Mouse (Mus musculus) heart, embryonic 15.5 days (tissue): ENCODE results near the gene 1810049J17Rik. TPM values are rescaled to one million over a fixed set of nuclear protein-coding genes. Genes with fewer than 3 reads are reported as not detected.

ENCODE experiments used
- ATAC-seq: fragments of 200-750 bp; cut with Nextera tagmentation; replicated peaks from 2 replicates; pipeline ENCODE4 v1.8.0; 2017; ENCODE audit warnings: low read depth, moderate TSS enrichment; ENCODE audit not compliant: insufficient number of reproducible peaks, insufficient read depth, low FRiP score
- H3K27ac ChIP-seq: fragments of 300-500 bp; sonication (generic); 2 replicates; pipeline ENCODE4 v1.5.1; 2015; ENCODE audit warnings: mild to moderate bottlenecking, inconsistent platforms
- H3K27me3 ChIP-seq: fragments of 300-500 bp; sonication (generic); 2 replicates; pipeline ENCODE4 v1.6.1; 2015; ENCODE audit warnings: inconsistent platforms
- H3K36me3 ChIP-seq: fragments of 300-500 bp; sonication (generic); 2 replicates; pipeline ENCODE4 v1.6.1; 2015; ENCODE audit warnings: mild to moderate bottlenecking, inconsistent platforms
- H3K4me1 ChIP-seq: fragments of 300-500 bp; sonication (generic); replicated peaks from 2 replicates; pipeline ENCODE4 v1.6.1; 2015; ENCODE audit warnings: inconsistent platforms
- H3K4me2 ChIP-seq: fragments of 300-500 bp; sonication (generic); 2 replicates; pipeline ENCODE4 v1.6.1; 2015; ENCODE audit warnings: inconsistent platforms, mild to moderate bottlenecking, moderate library complexity
- H3K4me3 ChIP-seq: fragments of 300-500 bp; sonication (generic); 2 replicates; pipeline ENCODE4 v1.5.1; 2015; ENCODE audit warnings: mild to moderate bottlenecking, inconsistent platforms
- H3K9ac ChIP-seq: fragments of 300-500 bp; sonication (generic); 2 replicates; pipeline ENCODE4 v1.6.1; 2015; ENCODE audit warnings: mild to moderate bottlenecking, inconsistent platforms
- H3K9me3 ChIP-seq: fragments of 300-500 bp; sonication (generic); replicated peaks from 2 replicates; pipeline ENCODE4 v1.6.1; 2016; ENCODE audit warnings: inconsistent platforms
- WGBS: fragments of 180-500 bp; shearing (Covaris S2); methylation state at CpG from one replicate; pipeline ENCODE4 v1.1.7; 2015; ENCODE audit warnings: mixed read lengths; 5-methylcytosine and 5-hydroxymethylcytosine counted together
- polyA plus RNA-seq: library from polyadenylated mRNA; unstranded; fragments of >200 nt; fragmentation: Nextera tagmentation; extraction: Ambion mirVana; gene quantifications from 2 replicates; pipeline ENCODE4 v1.2.1, GENCODE M21; 2015

1810049J17Rik gene
- polyA plus RNA-seq, 1 experiment from 2014 or later: not detected

DNA sequence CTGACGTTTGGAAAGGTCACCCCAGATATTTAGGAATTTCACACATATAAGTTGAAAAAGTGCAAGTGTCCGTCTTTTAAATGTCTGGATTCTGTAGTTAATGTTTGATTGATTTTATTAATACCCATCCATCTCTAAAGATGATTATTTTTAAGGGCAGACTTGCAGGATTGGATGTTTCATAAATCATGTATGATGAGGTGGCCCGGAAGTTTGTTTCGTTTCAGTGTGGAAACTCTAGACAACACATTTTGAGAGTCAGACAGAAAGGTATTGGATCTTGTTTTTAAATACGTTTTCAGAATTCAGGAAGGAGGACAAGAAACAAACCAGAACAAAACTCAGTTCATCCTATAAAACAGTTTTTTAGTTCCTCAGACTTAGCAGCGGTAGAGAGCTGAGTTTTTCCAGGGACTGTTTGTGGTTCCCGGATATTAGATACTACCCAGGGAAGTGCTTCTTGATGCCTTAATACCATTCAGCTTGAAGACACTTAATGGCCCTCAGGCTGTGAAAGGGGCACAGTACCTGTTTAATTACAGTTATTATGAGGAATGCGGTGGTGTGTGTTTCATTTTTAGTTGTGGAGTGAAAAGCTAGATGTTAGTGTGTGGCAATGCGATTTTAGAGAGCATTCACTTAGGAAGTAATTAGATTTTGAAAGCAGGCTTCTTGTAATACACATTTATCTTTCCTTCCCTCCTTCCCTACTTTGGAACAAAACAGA, 1.1 kb upstream of the 1810049J17Rik start:
- 10% methylated on average over 9 of the region's 9 CpGs for WGBS
- no peak for ATAC-seq

DNA sequence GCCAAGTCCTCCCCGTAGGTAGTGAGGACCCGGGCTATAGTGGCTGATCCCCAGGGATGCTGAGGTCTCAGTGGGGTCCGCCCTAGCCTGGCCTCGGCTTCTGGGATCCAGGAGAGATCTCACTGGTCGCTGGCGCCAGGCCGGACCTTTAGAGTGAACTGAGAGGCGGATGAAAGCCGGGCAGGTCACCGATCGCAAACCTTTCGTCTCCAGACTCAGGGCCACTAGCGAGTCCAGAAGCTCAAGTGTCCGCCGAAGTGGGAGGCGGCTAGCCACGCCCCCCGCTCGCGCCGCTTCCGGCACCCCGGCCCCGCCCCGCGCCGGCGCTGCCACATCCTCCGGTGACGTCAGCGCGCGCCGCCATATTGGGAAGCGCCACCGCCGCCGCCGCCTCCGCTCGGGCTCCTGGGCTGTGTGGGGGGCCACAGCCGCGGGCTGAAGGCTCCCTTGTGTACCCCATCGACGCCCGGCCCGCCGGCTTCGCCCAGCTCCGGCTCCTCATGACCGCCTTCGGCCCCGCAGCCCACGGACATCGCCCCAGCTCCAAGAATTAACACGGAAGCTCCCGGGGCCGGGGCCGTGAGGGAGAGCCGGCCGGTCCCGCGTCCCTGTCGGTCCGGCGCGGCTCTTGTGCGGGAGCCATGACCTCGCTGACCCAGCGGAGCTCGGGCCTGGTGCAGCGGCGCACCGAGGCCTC, 460 bp downstream of the 1810049J17Rik start, which contains the start of gene Golph3:
Gene Golph3, plus strand, starts transcription at position 360 of the 697 bp plus-strand sequence.
- WGBS: under 1% methylated on average over 73 of the region's 74 CpGs
- Histone ChIP-seq H3K4me3 (peak within 1 kb of the TSS; percentile 83), H3K9ac (peak within 1 kb of the TSS; percentile 95), H3K27me3 (no peaks in the 10 kb centered on the region), H3K36me3 (0 out of 2 replicates have a peak, but pooled peaks cover 6% of the 10 kb centered on the region), H3K4me1 (peaks cover 31% of the 10 kb centered on the region), H3K9me3 (no peaks in the 10 kb centered on the region), H3K27ac (peak within 1 kb of the TSS; percentile 95), H3K4me2 (peak within 1 kb of the TSS; percentile 79)
- ATAC-seq: peak; percentile 94

More for the DNA sequence above, 1.1 kb upstream of the 1810049J17Rik start:
- Histone ChIP-seq H3K9me3 (no peaks in the 10 kb centered on the region), H3K4me3 (peak overlapping the region; percentile 83), H3K4me2 (peak overlapping the region; percentile 79), H3K9ac (peak overlapping the region; percentile 95), H3K27ac (peak overlapping the region; percentile 95), H3K36me3 (0 out of 2 replicates have a peak, but pooled peaks cover 6% of the 10 kb centered on the region), H3K4me1 (peaks cover 35% of the 10 kb centered on the region), H3K27me3 (no peaks in the 10 kb centered on the region)

DNA sequence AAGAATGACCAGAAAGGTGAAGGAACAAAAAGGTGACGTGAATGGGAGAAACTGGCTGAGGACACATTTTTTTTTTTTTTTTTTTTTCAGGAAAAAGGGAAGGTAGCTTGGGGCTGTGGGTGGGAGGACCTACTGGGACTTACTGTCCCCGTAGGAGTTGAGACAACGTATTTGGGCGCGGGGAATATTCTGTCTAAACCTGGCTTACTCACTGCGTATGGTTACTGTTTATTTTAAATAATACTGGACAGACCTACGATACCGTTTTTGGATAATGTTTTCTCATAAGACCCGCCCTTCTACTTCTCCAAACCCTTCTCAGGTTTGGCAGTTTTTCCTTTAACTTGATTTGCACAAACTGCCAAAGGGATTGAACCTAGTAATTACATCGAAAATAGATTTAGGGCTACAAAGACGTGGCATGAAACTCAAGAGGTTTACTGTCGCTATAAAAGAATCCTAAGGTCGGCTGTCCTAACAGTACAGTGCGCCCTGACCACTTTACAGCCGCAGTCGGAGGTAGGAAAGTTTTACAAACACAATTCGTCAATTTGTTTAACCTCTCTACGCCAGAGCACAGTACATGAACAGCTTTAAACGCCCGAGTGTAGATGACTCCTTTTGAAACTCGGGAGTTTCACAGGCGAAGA, 1.1 kb downstream of the 1810049J17Rik start:
- no peaks in the 10 kb centered on the region for H3K27me3 ChIP-seq
- H3K4me2 ChIP-seq: peak overlapping the region; percentile 79
- WGBS: 3% methylated on average over 22 of the region's 22 CpGs
- 0 out of 2 replicates have a peak, but pooled peaks cover 1% of the 10 kb centered on the region for H3K36me3 ChIP-seq
- no peaks in the 10 kb centered on the region for H3K9me3 ChIP-seq
- H3K4me1 ChIP-seq: peaks cover 26% of the 10 kb centered on the region
- peak overlapping the region; percentile 95 for H3K27ac ChIP-seq
- peak overlapping the region; percentile 83 for H3K4me3 ChIP-seq
- no peak for ATAC-seq
- H3K9ac ChIP-seq: peak overlapping the region; percentile 95

DNA sequence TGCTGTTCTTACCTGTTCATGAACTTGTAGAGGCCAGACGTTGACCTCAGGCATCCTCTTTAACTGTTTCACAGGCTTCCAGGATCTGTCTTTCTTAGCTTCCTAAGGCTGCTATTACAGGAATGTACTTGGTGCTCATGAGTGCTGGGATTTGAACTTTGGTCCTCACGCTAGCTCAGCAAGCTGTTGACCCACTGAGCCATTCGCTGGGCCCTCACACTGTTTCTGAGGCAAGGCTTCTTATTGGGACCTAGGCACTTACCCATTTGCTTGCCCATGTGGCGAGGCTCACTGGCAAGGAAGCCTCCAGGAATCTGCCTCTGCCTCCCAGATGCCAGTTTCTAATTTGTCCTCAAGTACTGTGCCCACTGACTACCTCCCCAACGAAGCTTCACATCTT, 1.8 kb downstream of the 1810049J17Rik start:
- Histone ChIP-seq H3K4me1 (peaks cover 23% of the 10 kb centered on the region), H3K36me3 (no peaks in the 10 kb centered on the region), H3K9ac (no peak overlapping the region), H3K27ac (no peak overlapping the region), H3K4me3 (peak overlapping the region; percentile 83; the same call in 1 of the 2 replicates), H3K27me3 (no peaks in the 10 kb centered on the region), H3K4me2 (peak overlapping the region; percentile 79), H3K9me3 (no peaks in the 10 kb centered on the region)
- 43% methylated on average over 5 of the region's 5 CpGs for WGBS
- no peak for ATAC-seq

GRCm38 (mm10) chr15:12318451-12318850, 3.2 kb downstream of the 1810049J17Rik start:
- H3K36me3 ChIP-seq: no peaks in the 10 kb centered on the region
- peaks cover 12% of the 10 kb centered on the region for H3K4me1 ChIP-seq
- H3K27ac ChIP-seq: no peak overlapping the region
- no peaks in the 10 kb centered on the region for H3K27me3 ChIP-seq
- 72% methylated on average over 8 of the region's 8 CpGs for WGBS
- ATAC-seq: no peak
- H3K9ac ChIP-seq: no peak overlapping the region
- no peaks in the 10 kb centered on the region for H3K9me3 ChIP-seq
- H3K4me3 ChIP-seq: no peak overlapping the region
- no peak overlapping the region for H3K4me2 ChIP-seq

- Histone ChIP-seq H3K27ac (no peak overlapping the region), H3K4me2 (no peak overlapping the region), H3K9ac (no peak overlapping the region), H3K9me3 (no peaks in the 10 kb centered on the region), H3K4me1 (peaks cover 9% of the 10 kb centered on the region), H3K27me3 (no peaks in the 10 kb centered on the region), H3K36me3 (no peaks in the 10 kb centered on the region), H3K4me3 (no peak overlapping the region)
- no peak for ATAC-seq
- WGBS: 69% methylated on average over 5 of the region's 5 CpGs
Measured at GRCm38 (mm10) chr15:12317290-12317689, 4.4 kb downstream of the 1810049J17Rik start.

GRCm38 (mm10) chr15:12315996-12316395, 5.7 kb downstream of the 1810049J17Rik start:
- Histone ChIP-seq H3K4me3 (no peak overlapping the region), H3K27ac (no peak overlapping the region), H3K9me3 (no peaks in the 10 kb centered on the region), H3K36me3 (no peaks in the 10 kb centered on the region), H3K4me1 (peaks cover 9% of the 10 kb centered on the region), H3K9ac (no peak overlapping the region), H3K4me2 (no peak overlapping the region), H3K27me3 (no peaks in the 10 kb centered on the region)
- 58% methylated on average over 2 of the region's 2 CpGs for WGBS
- ATAC-seq: no peak

DNA sequence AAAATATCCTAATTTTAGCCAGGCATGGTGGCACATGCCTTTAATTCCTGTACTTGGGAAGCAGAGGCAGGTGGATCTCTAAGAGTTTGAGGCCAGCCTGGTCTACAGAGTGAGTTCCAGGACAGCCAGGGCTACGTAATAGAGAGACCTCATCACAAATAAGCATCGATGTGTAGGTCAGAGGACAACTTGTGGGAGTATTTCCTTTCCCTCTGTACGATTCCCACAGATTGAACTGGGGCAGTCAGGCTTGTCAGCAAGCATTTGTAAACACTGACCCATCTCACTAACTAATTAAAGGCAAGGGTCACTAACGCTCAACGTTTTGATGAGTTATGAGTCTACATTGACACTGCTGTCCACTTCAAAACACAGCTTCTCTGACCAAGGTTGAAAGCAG, 7.1 kb downstream of the 1810049J17Rik start:
- H3K9me3 ChIP-seq: no peaks in the 10 kb centered on the region
- no peak overlapping the region for H3K9ac ChIP-seq
- H3K4me2 ChIP-seq: no peak overlapping the region
- no peaks in the 10 kb centered on the region for H3K36me3 ChIP-seq
- no peaks in the 10 kb centered on the region for H3K4me1 ChIP-seq
- no peak for ATAC-seq
- H3K27ac ChIP-seq: no peak overlapping the region
- no peak overlapping the region for H3K4me3 ChIP-seq
- 76% methylated on average over 5 of the region's 5 CpGs for WGBS
- no peaks in the 10 kb centered on the region for H3K27me3 ChIP-seq

DNA sequence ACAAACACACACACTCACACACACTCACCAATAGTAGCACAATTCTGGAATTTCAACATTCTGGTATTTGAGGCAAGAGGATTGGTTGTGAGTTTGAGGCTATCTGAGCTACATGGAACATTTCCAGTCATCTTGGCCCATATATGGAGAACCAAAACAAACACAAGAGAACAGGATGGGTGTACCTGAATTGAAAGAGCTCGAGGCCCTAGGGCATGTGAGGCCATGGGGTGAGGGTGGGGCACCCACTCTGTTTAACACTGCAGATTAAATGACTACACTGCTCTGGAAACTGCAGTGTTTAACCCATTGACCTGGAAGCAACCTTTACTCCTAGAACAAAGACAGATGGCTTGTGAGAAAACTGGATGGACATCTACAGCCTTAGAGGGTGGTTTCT, 8.4 kb downstream of the 1810049J17Rik start:
- no peak overlapping the region for H3K4me3 ChIP-seq
- no peaks in the 10 kb centered on the region for H3K36me3 ChIP-seq
- H3K27me3 ChIP-seq: no peaks in the 10 kb centered on the region
- H3K9me3 ChIP-seq: no peaks in the 10 kb centered on the region
- no peak overlapping the region for H3K27ac ChIP-seq
- H3K4me2 ChIP-seq: no peak overlapping the region
- no peaks in the 10 kb centered on the region for H3K4me1 ChIP-seq
- H3K9ac ChIP-seq: no peak overlapping the region
- WGBS: 33% methylated on average over 1 of the region's 1 CpGs
- no peak for ATAC-seq

- no peak for ATAC-seq
- no peak overlapping the region for H3K9ac ChIP-seq
- WGBS: 80% methylated on average over 7 of the region's 7 CpGs
- H3K27ac ChIP-seq: no peak overlapping the region
- no peaks in the 10 kb centered on the region for H3K9me3 ChIP-seq
- H3K36me3 ChIP-seq: no peaks in the 10 kb centered on the region
- H3K4me3 ChIP-seq: no peak overlapping the region
- peaks cover 3% of the 10 kb centered on the region for H3K4me1 ChIP-seq
- H3K4me2 ChIP-seq: no peak overlapping the region
- no peaks in the 10 kb centered on the region for H3K27me3 ChIP-seq
Measured at GRCm38 (mm10) chr15:12311465-12311864, 10.2 kb downstream of the 1810049J17Rik start.

GRCm38 (mm10) chr15:12310676-12311075, 11.0 kb downstream of the 1810049J17Rik start:
- Histone ChIP-seq H3K9me3 (no peaks in the 10 kb centered on the region), H3K27me3 (no peaks in the 10 kb centered on the region), H3K4me3 (no peak overlapping the region), H3K4me1 (peaks cover 6% of the 10 kb centered on the region), H3K4me2 (no peak overlapping the region), H3K36me3 (no peaks in the 10 kb centered on the region), H3K27ac (no peak overlapping the region), H3K9ac (no peak overlapping the region)
- 70% methylated on average over 4 of the region's 4 CpGs for WGBS
- no peak for ATAC-seq
